20 mouse cellular contexts compared by ENCODE assay signal in genomic region chr3:53620355-53620754, GRCm38 (mm10). TPM values are rescaled to one million over a fixed set of nuclear protein-coding genes. Genes with fewer than 3 reads are reported as not detected.
DNase-seq lines count a peak whose midpoint lies in the region; ATAC-seq and TF ChIP-seq lines count a peak whose summit lies in the region.
"Had no signal": no experiment of that assay in that cellular context is flagged by ENCODE, and none has a peak within 500 bp of the region (broad histone marks: within the 10 kb centered on the region; RNA-seq: fewer than 3 reads in every experiment).

No protein-coding gene starts in this region.

- TF ChIP-seq EP300 in CH12.LX (IDR thresholded peaks at IDR 0.05; ENCODE audit: low read length) = no peak

- peak overlapping the region; percentile 39 for H3K27ac ChIP-seq in intestine, embryonic 14.5 days (ENCODE audit: low read depth)
- no peak overlapping the region for H3K27ac ChIP-seq in intestine, postnatal 0 days (ENCODE audit: low read depth, low read length)
- H3K27ac ChIP-seq in CH12.LX (ENCODE audit: insufficient read depth, low read depth) = no peak overlapping the region
- peak overlapping the region; percentile 63; the same call in 1 of the 2 replicates for H3K27ac ChIP-seq in stomach, embryonic 14.5 days (ENCODE audit: low read length)
- H3K27ac ChIP-seq in forebrain, embryonic 11.5 days (ENCODE audit: low read depth, low read length) = no peak overlapping the region
- H3K27ac ChIP-seq in heart, embryonic 10.5 days = no peak overlapping the region
- H3K27ac ChIP-seq: heart, embryonic 13.5 days; hindbrain, embryonic 15.5 days had no signal

- peak; percentile 50 for DNase-seq in intestine, embryonic 14.5 days (ENCODE audit: low spot score)
- DNase-seq in CH12.LX (ENCODE audit: extremely low read depth) = no peak
- DNase-seq in Patski (ENCODE audit: low read depth, low spot score) = no peak
- DNase-seq in forebrain, embryonic 11.5 days (ENCODE audit: low spot score) = no peak
- no peak for DNase-seq in heart, embryonic 10.5 days (ENCODE audit: low spot score)
- DNase-seq in adrenal gland, postnatal 14 days = no peak
- DNase-seq: adrenal gland, postnatal 25 days; cerebellum, adult 18-20 months; cerebellum, adult 9-11 months; cerebellum, postnatal 36 days; gastrocnemius, postnatal 14 days; heart, postnatal 36 days had no signal

- POLR2A ChIA-PET in Patski (lab: Charles Lee) = no interaction called here

- no peaks in the 10 kb centered on the region; the same call in 1 of the 2 replicates for H3K4me1 ChIP-seq in intestine, embryonic 14.5 days (replicated peaks; ENCODE audit: control insufficient read depth, insufficient read depth, low read length)
- no peaks in the 10 kb centered on the region for H3K4me1 ChIP-seq in intestine, postnatal 0 days (replicated peaks; ENCODE audit: control insufficient read depth, insufficient read depth, low read length)
- H3K4me1 ChIP-seq in CH12.LX (ENCODE audit: control insufficient read depth in 1 of 2, insufficient read depth in 2 of 2) = no peaks in the 10 kb centered on the region
- peaks cover 12% of the 10 kb centered on the region; the same call in 1 of the 2 replicates for H3K4me1 ChIP-seq in stomach, embryonic 14.5 days (ENCODE audit: control insufficient read depth, insufficient read depth, low read length)
- no peaks in the 10 kb centered on the region for H3K4me1 ChIP-seq in forebrain, embryonic 11.5 days (replicated peaks; ENCODE audit: control insufficient read depth, insufficient read depth, low read length)
- peaks cover 3% of the 10 kb centered on the region; the same call in 1 of the 2 replicates for H3K4me1 ChIP-seq in heart, embryonic 10.5 days

- no peak overlapping the region for H3K4me2 ChIP-seq in intestine, embryonic 14.5 days (ENCODE audit: low read length)
- no peak overlapping the region; the same call in 1 of the 2 replicates for H3K4me2 ChIP-seq in intestine, postnatal 0 days (replicated peaks; ENCODE audit: low read depth)
- H3K4me2 ChIP-seq in CH12.LX (ENCODE audit: insufficient read depth, low read depth, poor library complexity, severe bottlenecking) = peak overlapping the region; percentile 44; the same call in 1 of the 2 replicates
- no peak overlapping the region for H3K4me2 ChIP-seq in stomach, embryonic 14.5 days (replicated peaks; ENCODE audit: low read depth, low read length)
- no peak overlapping the region for H3K4me2 ChIP-seq in forebrain, embryonic 11.5 days (ENCODE audit: low read depth, low read length, severe bottlenecking)
- H3K4me2 ChIP-seq: heart, embryonic 13.5 days; hindbrain, embryonic 15.5 days had no signal

- no peak for TF ChIP-seq POLR2A in CH12.LX (IDR thresholded peaks at IDR 0.05; ENCODE audit: low read depth, low read length)

- no peaks in the 10 kb centered on the region for H3K79me2 ChIP-seq in CH12.LX (replicated peaks; ENCODE audit: control insufficient read depth, extremely low read depth, insufficient read depth, poor library complexity, severe bottlenecking)

- no peak overlapping the region for H3K4me3 ChIP-seq in intestine, embryonic 14.5 days (ENCODE audit: low read depth, low read length)
- no peak overlapping the region for H3K4me3 ChIP-seq in intestine, postnatal 0 days (ENCODE audit: low read depth, low read length)
- H3K4me3 ChIP-seq in CH12.LX (replicated peaks in 1 of 3; ENCODE audit: low read depth in 2 of 3, low read length in 2 of 3, poor library complexity in 1 of 3) = no peak overlapping the region
- H3K4me3 ChIP-seq in stomach, embryonic 14.5 days (ENCODE audit: low read depth, low read length) = no peak overlapping the region
- H3K4me3 ChIP-seq in forebrain, embryonic 11.5 days (ENCODE audit: low read depth, low read length) = no peak overlapping the region
- no peak overlapping the region for H3K4me3 ChIP-seq in heart, embryonic 10.5 days
- H3K4me3 ChIP-seq: heart, embryonic 13.5 days; hindbrain, embryonic 15.5 days had no signal

- H3K9ac ChIP-seq in intestine, embryonic 14.5 days (ENCODE audit: low read length) = no peak overlapping the region
- H3K9ac ChIP-seq in intestine, postnatal 0 days (ENCODE audit: low read depth, low read length) = no peak overlapping the region
- H3K9ac ChIP-seq in CH12.LX (ENCODE audit: insufficient read depth, low read depth) = no peak overlapping the region
- H3K9ac ChIP-seq in stomach, embryonic 14.5 days (replicated peaks; ENCODE audit: low read depth, low read length) = no peak overlapping the region
- H3K9ac ChIP-seq in forebrain, embryonic 11.5 days (ENCODE audit: low read length) = no peak overlapping the region
- H3K9ac ChIP-seq: heart, embryonic 13.5 days; hindbrain, embryonic 15.5 days had no signal

- 66% methylated on average over 8 of the region's 8 CpGs for WGBS in intestine, embryonic 14.5 days
- 62% methylated on average over 8 of the region's 8 CpGs for whole genome bisulfite sequencing in intestine, postnatal 0 days
- WGBS in stomach, embryonic 14.5 days = 69% methylated on average over 8 of the region's 8 CpGs
- 91% methylated on average over 8 of the region's 8 CpGs for WGBS in forebrain, embryonic 11.5 days
- 82% methylated on average over 8 of the region's 8 CpGs for WGBS in heart, embryonic 10.5 days

- TF ChIP-seq RAD21 in CH12.LX (IDR thresholded peaks at IDR 0.05; ENCODE audit: low read depth, low read length) = no peak

- H3K9me3 ChIP-seq in intestine, embryonic 14.5 days (ENCODE audit: control insufficient read depth, low read length) = no peaks in the 10 kb centered on the region
- H3K9me3 ChIP-seq in intestine, postnatal 0 days (ENCODE audit: control insufficient read depth) = no peaks in the 10 kb centered on the region
- no peaks in the 10 kb centered on the region for H3K9me3 ChIP-seq in CH12.LX (replicated peaks; ENCODE audit: low read length)
- H3K9me3 ChIP-seq in stomach, embryonic 14.5 days (ENCODE audit: control insufficient read depth, low read depth, low read length) = no peaks in the 10 kb centered on the region
- H3K9me3 ChIP-seq in forebrain, embryonic 11.5 days (ENCODE audit: control insufficient read depth, low read length) = no peaks in the 10 kb centered on the region
- no peaks in the 10 kb centered on the region for H3K9me3 ChIP-seq in heart, embryonic 10.5 days
- H3K9me3 ChIP-seq: heart, embryonic 13.5 days; hindbrain, embryonic 15.5 days had no signal

- no peaks in the 10 kb centered on the region for H3K27me3 ChIP-seq in intestine, embryonic 14.5 days (replicated peaks; ENCODE audit: control insufficient read depth, insufficient read depth, low read length)
- H3K27me3 ChIP-seq in intestine, postnatal 0 days (replicated peaks; ENCODE audit: control insufficient read depth, insufficient read depth, low read length) = no peaks in the 10 kb centered on the region
- H3K27me3 ChIP-seq in CH12.LX (replicated peaks) = no peaks in the 10 kb centered on the region
- H3K27me3 ChIP-seq in Patski = peaks cover 56% of the 10 kb centered on the region
- no peaks in the 10 kb centered on the region for H3K27me3 ChIP-seq in stomach, embryonic 14.5 days (ENCODE audit: control insufficient read depth, insufficient read depth, low read length)
- no peaks in the 10 kb centered on the region for H3K27me3 ChIP-seq in forebrain, embryonic 11.5 days (ENCODE audit: control insufficient read depth, insufficient read depth, low read length)
- no peaks in the 10 kb centered on the region for H3K27me3 ChIP-seq in heart, embryonic 10.5 days (ENCODE audit: insufficient read depth, poor library complexity, severe bottlenecking)
- H3K27me3 ChIP-seq: heart, embryonic 13.5 days; hindbrain, embryonic 15.5 days had no signal

- no peak for TF ChIP-seq CTCF in intestine, postnatal 0 days (IDR thresholded peaks at IDR 0.05; ENCODE audit: low read depth)
- TF ChIP-seq CTCF in CH12.LX (conservative IDR thresholded peaks at IDR 0.05 in 1 of 2, IDR thresholded peaks at IDR 0.05 in 1 of 2; ENCODE audit: low read depth in 2 of 2, low read length in 2 of 2) (no peak), Patski (IDR thresholded peaks at IDR 0.05) (no peak)

- H3K36me3 ChIP-seq in intestine, embryonic 14.5 days (ENCODE audit: control insufficient read depth, insufficient read depth, low read length) = no peaks in the 10 kb centered on the region
- H3K36me3 ChIP-seq in intestine, postnatal 0 days (ENCODE audit: control insufficient read depth, insufficient read depth) = no peaks in the 10 kb centered on the region
- H3K36me3 ChIP-seq in CH12.LX (replicated peaks in 1 of 2; ENCODE audit: control insufficient read depth in 1 of 2, insufficient read depth in 1 of 2, low read length in 1 of 2) = no peaks in the 10 kb centered on the region
- 0 out of 2 replicates have a peak, but pooled peaks cover 5% of the 10 kb centered on the region for H3K36me3 ChIP-seq in stomach, embryonic 14.5 days (ENCODE audit: control insufficient read depth, insufficient read depth, low read length)
- H3K36me3 ChIP-seq in forebrain, embryonic 11.5 days (ENCODE audit: control insufficient read depth, insufficient read depth, low read length) = no peaks in the 10 kb centered on the region
- no peaks in the 10 kb centered on the region for H3K36me3 ChIP-seq in heart, embryonic 10.5 days
- H3K36me3 ChIP-seq: heart, embryonic 13.5 days; hindbrain, embryonic 15.5 days had no signal

- dilution Hi-C loops in CH12.LX (cut with MboI; ENCODE audit: extremely low pct_ligation_motif_present, extremely low pct_unique_long_range_greater_than_20kb, low sequenced_read_pairs) = no loop called here

- in situ Hi-C loops in CH12.LX (cut with MboI; ENCODE audit: low pct_ligation_motif_present, low pct_unique_long_range_greater_than_20kb, low sequenced_read_pairs) (no loop called here), Patski (cut with MboI; ENCODE audit: low pct_unique_long_range_greater_than_20kb) (no loop called here)

- CTCF ChIA-PET in Patski (lab: Charles Lee) = no interaction called here

- no peak for ATAC-seq in intestine, embryonic 14.5 days (replicated peaks; ENCODE audit: low FRiP score, low TSS enrichment, low read depth)
- no peak for ATAC-seq in intestine, postnatal 0 days
- ATAC-seq in Patski = peak; percentile 51
- ATAC-seq in stomach, embryonic 14.5 days (ENCODE audit: insufficient number of reproducible peaks, insufficient read depth, low FRiP score, low read depth) = no peak
- no peak for ATAC-seq in forebrain, embryonic 11.5 days (replicated peaks; ENCODE audit: low FRiP score)
- ATAC-seq: activated CD4-positive, CD25-positive, alpha-beta regulatory T cell, adult 4 months; forebrain, embryonic 14.5 days had no signal

RNA-seq across cellular contexts. Expression of gene Frem2, which starts 36.8 kb away (rescaled TPM):
- 14.2 and 14.4 TPM in 2 replicates for polyA plus RNA-seq in intestine, embryonic 14.5 days (2014; fragmentation: Nextera tagmentation; extraction: Ambion mirVana)
- 2.8 and 3.1 TPM in 2 replicates for polyA plus RNA-seq in intestine, postnatal 0 days (2015; fragmentation: Nextera tagmentation; extraction: Ambion mirVana)
- total RNA-seq in CH12.LX (2012; rRNA removed) = 0.04 TPM in 1 of 2 replicates, not detected in the other
- 0.04 and 0.09 TPM in 2 replicates for total RNA-seq in CH12.LX (2014; rRNA removed)
- 0.07 and 0.09 TPM in 2 replicates for polyA plus RNA-seq in CH12.LX (2012; ENCODE audit: insufficient read length, low read depth)
- polyA plus RNA-seq in Patski (2021) = 0.32 TPM
- polyA plus RNA-seq in stomach, embryonic 14.5 days (2014; fragmentation: Nextera tagmentation; extraction: Ambion mirVana) = 24.4 and 24.8 TPM in 2 replicates
- polyA plus RNA-seq in forebrain, embryonic 11.5 days (2014; fragmentation: Nextera tagmentation; extraction: Ambion mirVana) = 2.5 and 2.7 TPM in 2 replicates
- 3.8 and 5.9 TPM in 2 replicates for polyA plus RNA-seq in heart, embryonic 10.5 days (2016; fragmentation: Nextera tagmentation; extraction: Ambion mirVana)
- total RNA-seq in adrenal gland, postnatal 14 days (2021) = 0.68 and 1.9 TPM in 2 replicates
- total RNA-seq: granulocyte monocyte progenitor cell, adult 5-6 weeks; MEL had no signal
- polyA plus RNA-seq: activated CD4-positive, CD25-positive, alpha-beta regulatory T cell, adult 4 months had no signal

Comparison
In these comparisons a context has a peak if more than half of its experiments do, and no peak if none do; other contexts are left out.
1. H3K27ac ChIP-seq: peak in intestine, embryonic 14.5 days (single experiment) and stomach, embryonic 14.5 days (single experiment); none in intestine, postnatal 0 days (single experiment), CH12.LX (single experiment), forebrain, embryonic 11.5 days (single experiment) and heart, embryonic 10.5 days (single experiment).